Mouse (Mus musculus): ENCODE data around the gene Sh2d3c. TPM values are rescaled to one million over a fixed set of nuclear protein-coding genes. Genes with fewer than 3 reads are reported as not detected.

The Sh2d3c gene
- total and polyA plus RNA-seq, 2 experiments from 2014 or later, result 43.8 to 52.8 TPM

DNA sequence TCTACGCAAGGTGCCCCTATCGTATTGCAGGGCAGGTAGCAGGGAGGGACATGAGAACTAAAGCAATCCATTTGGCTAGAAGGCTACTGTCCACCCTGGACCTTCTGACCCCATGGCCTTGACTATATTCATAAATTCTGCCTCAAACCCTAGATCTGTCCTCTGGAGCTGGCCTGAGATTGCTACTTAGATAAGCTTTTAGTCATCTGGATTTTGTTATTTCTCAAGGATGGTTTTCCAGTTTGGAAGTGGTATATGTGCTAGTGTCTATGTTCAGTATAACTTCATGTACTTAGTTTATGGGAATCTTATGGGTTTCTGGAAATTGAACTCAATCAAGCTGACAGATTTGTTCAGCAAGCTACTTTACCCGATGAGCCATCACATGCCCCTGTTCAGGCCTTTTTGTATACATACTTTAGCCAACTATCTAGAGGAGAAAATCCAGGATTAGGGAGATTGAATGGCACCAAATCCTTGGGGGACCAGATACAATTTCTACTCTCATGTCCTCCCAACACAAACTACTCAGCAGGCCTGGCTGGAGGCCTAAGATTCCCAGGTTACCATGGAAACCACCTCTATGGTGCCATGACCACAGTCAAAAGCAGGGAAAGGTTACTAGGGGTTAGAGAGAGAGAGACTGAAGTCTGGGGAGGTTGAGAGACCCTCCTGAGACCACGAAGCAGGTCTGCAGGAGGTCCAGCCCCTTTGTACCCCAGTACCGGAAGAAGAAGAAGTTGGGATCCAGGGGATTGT is 48.7 kb downstream of the Sh2d3c start:
- Histone ChIP-seq H3K27me3 (ENCODE audit: insufficient read depth, low read length) (no peaks in the 10 kb centered on the region), H3K4me3 (ENCODE audit: low read length) (no peak overlapping the region), H3K4me2 (ENCODE audit: low read depth, low read length) (no peak overlapping the region), H3K27ac (peak overlapping the region; percentile 20; the same call in 1 of the 2 replicates), H3K9me3 (ENCODE audit: low read length) (no peaks in the 10 kb centered on the region), H3K4me1 (ENCODE audit: insufficient read depth, low read length) (no peaks in the 10 kb centered on the region; the same call in 1 of the 2 replicates), H3K9ac (replicated peaks; ENCODE audit: low read length) (no peak overlapping the region), H3K36me3 (ENCODE audit: insufficient read depth, low read length) (no peaks in the 10 kb centered on the region)
- DNase-seq (ENCODE audit: low spot score) (peak; percentile 61), ATAC-seq (no peak)
- TF ChIP-seq CTCF (IDR thresholded peaks at IDR 0.05; ENCODE audit: low read depth), result no peak
- WGBS, result 63% methylated on average over 5 of the region's 5 CpGs

DNA sequence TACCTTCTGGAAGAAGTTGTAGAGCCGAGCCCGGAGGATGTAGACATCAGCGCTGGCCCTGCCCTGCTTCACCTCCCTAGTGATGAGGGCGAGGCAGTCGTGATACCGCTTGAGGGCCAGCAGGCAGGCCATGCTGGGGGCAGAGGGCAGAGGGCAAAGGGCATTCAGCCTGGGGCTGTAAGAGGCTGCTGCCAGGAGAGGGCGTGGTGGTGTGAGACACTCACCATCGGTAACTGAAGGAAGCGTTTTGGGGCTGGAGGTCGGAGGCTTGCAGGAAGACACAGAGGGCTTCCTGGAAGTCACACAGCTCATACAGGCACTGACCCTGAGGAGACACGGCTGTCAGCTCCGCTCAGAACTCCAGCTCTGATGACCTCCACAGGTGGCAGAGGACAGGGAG is 51.0 kb downstream of the Sh2d3c start:
- 31% methylated on average over 12 of the region's 12 CpGs for WGBS
- Histone ChIP-seq H3K4me2 (ENCODE audit: low read depth, low read length) (no peak overlapping the region), H3K36me3 (ENCODE audit: insufficient read depth, low read length) (no peaks in the 10 kb centered on the region), H3K27ac (no peak overlapping the region), H3K9ac (replicated peaks; ENCODE audit: low read length) (no peak overlapping the region), H3K9me3 (ENCODE audit: low read length) (no peaks in the 10 kb centered on the region), H3K4me1 (ENCODE audit: insufficient read depth, low read length) (peaks cover 11% of the 10 kb centered on the region; the same call in 1 of the 2 replicates), H3K27me3 (ENCODE audit: insufficient read depth, low read length) (no peaks in the 10 kb centered on the region), H3K4me3 (ENCODE audit: low read length) (no peak overlapping the region)
- no peak for TF ChIP-seq CTCF (IDR thresholded peaks at IDR 0.05; ENCODE audit: low read depth)
- DNase-seq (ENCODE audit: low spot score), result no peak
- ATAC-seq, result no peak

DNA sequence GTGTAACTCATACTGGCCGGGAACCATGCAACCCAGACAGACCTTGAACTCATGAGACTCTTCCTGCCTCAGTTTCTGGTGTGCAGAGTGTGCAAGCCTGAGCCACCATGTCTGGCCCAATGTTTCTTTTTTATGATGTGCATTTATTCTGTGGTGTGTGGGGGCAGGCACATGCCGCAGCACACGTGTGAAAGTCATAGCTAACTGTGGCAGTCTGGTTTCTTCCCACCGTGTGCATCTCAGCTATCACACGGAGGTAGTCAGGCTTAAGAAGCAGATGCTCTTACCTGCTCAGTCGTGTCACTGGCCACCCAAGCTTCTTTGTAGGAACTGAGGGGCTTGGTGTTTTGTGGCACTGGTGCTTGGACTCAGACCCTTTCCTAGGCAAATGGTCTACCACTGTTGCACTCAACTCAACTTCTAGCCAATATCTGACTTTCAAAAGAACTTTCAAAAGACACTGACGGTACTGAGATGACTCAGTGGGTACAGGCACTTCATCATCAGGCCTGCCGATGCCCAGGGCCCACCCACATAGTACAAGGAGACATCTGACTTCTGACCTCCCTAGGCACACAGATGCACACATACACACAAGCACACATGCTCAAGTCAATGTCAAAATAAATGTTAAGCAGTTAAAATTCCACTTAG is 51.9 kb downstream of the Sh2d3c start:
- ATAC-seq, result no peak
- Histone ChIP-seq H3K9me3 (ENCODE audit: low read length) (no peaks in the 10 kb centered on the region), H3K4me2 (ENCODE audit: low read depth, low read length) (no peak overlapping the region), H3K4me1 (ENCODE audit: insufficient read depth, low read length) (peaks cover 11% of the 10 kb centered on the region; the same call in 1 of the 2 replicates), H3K9ac (replicated peaks; ENCODE audit: low read length) (no peak overlapping the region), H3K4me3 (ENCODE audit: low read length) (no peak overlapping the region), H3K36me3 (ENCODE audit: insufficient read depth, low read length) (no peaks in the 10 kb centered on the region), H3K27ac (no peak overlapping the region), H3K27me3 (ENCODE audit: insufficient read depth, low read length) (no peaks in the 10 kb centered on the region)
- DNase-seq (ENCODE audit: low spot score), result no peak
- TF ChIP-seq CTCF (IDR thresholded peaks at IDR 0.05; ENCODE audit: low read depth), result no peak
- 84% methylated on average over 8 of the region's 8 CpGs for WGBS

GRCm38 (mm10) chr2:32775359-32776074 is 54.7 kb downstream of the Sh2d3c start, which contains the start of the genes Ttc16 and Ptrh1:
TSS of gene Ttc16 (minus strand) at chr2:32775633.
TSS of gene Ptrh1 (plus strand) at chr2:32775786.
- WGBS, result under 1% methylated on average over 46 of the region's 46 CpGs
- Histone ChIP-seq H3K27me3 (ENCODE audit: insufficient read depth, low read length) (no peaks in the 10 kb centered on the region), H3K9me3 (ENCODE audit: low read length) (no peaks in the 10 kb centered on the region), H3K4me2 (ENCODE audit: low read depth, low read length) (peak within 1 kb of the TSS; percentile 77), H3K36me3 (ENCODE audit: insufficient read depth, low read length) (no peaks in the 10 kb centered on the region), H3K4me1 (ENCODE audit: insufficient read depth, low read length) (peaks cover 11% of the 10 kb centered on the region; the same call in 1 of the 2 replicates), H3K27ac (peak within 1 kb of the TSS; percentile 12; the same call in 1 of the 2 replicates), H3K9ac (replicated peaks; ENCODE audit: low read length) (peak within 1 kb of the TSS; percentile 18), H3K4me3 (ENCODE audit: low read length) (peak within 1 kb of the TSS; percentile 48)
- ATAC-seq (peak; percentile 99), DNase-seq (ENCODE audit: low spot score) (peak; percentile 98)
- TF ChIP-seq CTCF (IDR thresholded peaks at IDR 0.05; ENCODE audit: low read depth), result no peak

DNA sequence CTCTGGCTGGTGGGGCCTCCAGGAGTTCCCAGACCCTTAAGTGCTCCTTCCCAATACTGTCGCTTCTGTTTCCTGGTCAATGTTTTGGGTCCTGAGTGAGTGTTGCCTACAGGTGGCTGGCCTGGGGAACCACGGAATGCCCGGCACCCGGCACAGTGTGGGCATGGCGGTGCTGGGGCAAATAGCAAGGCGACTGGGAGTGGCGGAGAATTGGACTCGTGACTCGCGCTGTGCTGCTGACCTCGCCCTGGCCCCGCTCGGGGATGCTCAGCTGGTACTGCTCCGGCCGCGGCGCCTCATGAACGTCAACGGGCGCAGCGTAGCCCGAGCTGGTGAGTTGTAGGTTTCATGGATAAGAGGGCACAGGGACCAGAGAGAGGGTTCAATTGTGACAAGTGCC is 55.3 kb downstream of the Sh2d3c start:
- no peak for DNase-seq (ENCODE audit: low spot score)
- Histone ChIP-seq H3K4me1 (ENCODE audit: insufficient read depth, low read length) (peaks cover 11% of the 10 kb centered on the region; the same call in 1 of the 2 replicates), H3K9ac (replicated peaks; ENCODE audit: low read length) (peak overlapping the region; percentile 18; the same call in 1 of the 2 replicates), H3K27ac (no peak overlapping the region), H3K36me3 (ENCODE audit: insufficient read depth, low read length) (no peaks in the 10 kb centered on the region), H3K4me3 (ENCODE audit: low read length) (peak overlapping the region; percentile 48), H3K4me2 (ENCODE audit: low read depth, low read length) (peak overlapping the region; percentile 77), H3K27me3 (ENCODE audit: insufficient read depth, low read length) (no peaks in the 10 kb centered on the region), H3K9me3 (ENCODE audit: low read length) (no peaks in the 10 kb centered on the region)
- no peak for TF ChIP-seq CTCF (IDR thresholded peaks at IDR 0.05; ENCODE audit: low read depth)
- WGBS, result 22% methylated on average over 22 of the region's 22 CpGs
- no peak for ATAC-seq

DNA sequence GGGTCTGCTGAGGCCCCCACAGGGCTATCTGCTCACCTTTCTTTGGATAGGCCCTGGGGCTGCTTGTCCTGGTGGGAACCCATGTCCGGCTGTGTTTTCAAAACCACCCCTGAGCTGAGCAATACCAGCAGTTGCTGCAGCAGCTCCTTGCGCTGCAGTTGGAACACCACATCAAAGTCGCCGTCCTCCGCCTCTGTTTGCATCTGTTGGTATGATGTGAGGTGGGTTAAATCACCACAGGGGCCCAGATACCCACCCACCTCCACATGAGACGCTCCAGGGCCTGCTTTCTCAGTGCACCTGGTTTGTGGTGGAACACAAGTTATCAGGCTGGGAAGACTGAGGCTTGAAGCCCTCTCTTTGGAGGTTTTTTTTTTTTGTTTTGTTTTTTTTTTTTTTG is 57.2 kb downstream of the Sh2d3c start:
- no peak overlapping the region for H3K4me2 ChIP-seq (ENCODE audit: low read depth, low read length)
- DNase-seq (ENCODE audit: low spot score) (no peak), ATAC-seq (no peak)
- H3K4me1 ChIP-seq (ENCODE audit: insufficient read depth, low read length), result peaks cover 11% of the 10 kb centered on the region; the same call in 1 of the 2 replicates
- H3K27ac ChIP-seq, result no peak overlapping the region
- no peaks in the 10 kb centered on the region for H3K27me3 ChIP-seq (ENCODE audit: insufficient read depth, low read length)
- TF ChIP-seq CTCF (IDR thresholded peaks at IDR 0.05; ENCODE audit: low read depth), result no peak
- no peak overlapping the region for H3K4me3 ChIP-seq (ENCODE audit: low read length)
- H3K36me3 ChIP-seq (ENCODE audit: insufficient read depth, low read length), result no peaks in the 10 kb centered on the region
- no peak overlapping the region for H3K9ac ChIP-seq (replicated peaks; ENCODE audit: low read length)
- 90% methylated on average over 6 of the region's 6 CpGs for WGBS
- no peaks in the 10 kb centered on the region for H3K9me3 ChIP-seq (ENCODE audit: low read length)
